Comparison of ENCODE assay signal across 13 mouse cellular contexts in the genomic region with DNA sequence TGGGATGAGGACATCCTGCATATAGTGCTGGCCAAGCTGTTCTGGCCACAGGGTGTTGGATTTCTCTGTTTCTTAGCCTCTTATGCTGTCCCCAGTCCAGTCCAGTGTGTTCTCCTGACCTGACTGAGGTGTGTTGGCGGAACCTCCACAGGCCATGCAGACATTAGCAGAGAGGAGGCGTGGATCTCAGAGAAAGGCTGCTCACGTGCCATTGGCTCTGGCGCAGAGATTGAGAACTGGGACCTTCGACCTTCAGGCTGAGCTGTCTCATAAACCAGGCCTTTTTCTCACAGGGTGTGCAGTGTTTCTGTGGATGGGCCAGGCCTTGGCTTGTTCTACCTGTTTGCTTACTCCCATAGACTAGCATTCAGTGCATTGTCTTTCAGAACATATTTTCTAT.
DNase-seq lines count a peak whose midpoint lies in the region; ATAC-seq lines count a peak whose summit lies in the region.
"Had no signal": no experiment of that assay in that cellular context is flagged by ENCODE, and none has a peak within 500 bp of the region (broad histone marks: within the 10 kb centered on the region; RNA-seq: fewer than 3 reads in every experiment).

No protein-coding gene starts in this region.

- no peak overlapping the region for H3K4me3 ChIP-seq in limb, embryonic 15.5 days
- H3K4me3 ChIP-seq: forebrain, embryonic 13.5 days had no signal

- H3K4me1 ChIP-seq in limb, embryonic 15.5 days: peaks cover 16% of the 10 kb centered on the region; the same call in 1 of the 2 replicates
- H3K4me1 ChIP-seq: forebrain, embryonic 13.5 days had no signal

- WGBS in limb, embryonic 15.5 days: 71% methylated on average over 5 of the region's 5 CpGs

- intact Hi-C loops in left cerebral cortex, postnatal 25 days (cut with DNase I): no loop called here

- DNase-seq in urinary bladder, postnatal 14 days (ENCODE audit: low spot score): peak; percentile 40
- no peak for DNase-seq in urinary bladder, adult 2 months (ENCODE audit: low spot score)
- DNase-seq in kidney, adult 8-10 months: peak; percentile 65 to 79
- no peak for DNase-seq in T-cell, adult 2 months (ENCODE audit: low spot score)
- no peak for DNase-seq in left cerebral cortex, postnatal 25 days (ENCODE audit: low spot score in 2 of 2)
- no peak for DNase-seq in spleen, postnatal 36 days (ENCODE audit: low spot score in 2 of 2)
- DNase-seq: adrenal gland, postnatal 36 days; heart, postnatal 4 days; retina, postnatal 1 day; thymus, postnatal 25 days had no signal

- no peaks in the 10 kb centered on the region for H3K27me3 ChIP-seq in limb, embryonic 15.5 days
- H3K27me3 ChIP-seq: forebrain, embryonic 13.5 days had no signal

- H3K9me3 ChIP-seq in limb, embryonic 15.5 days: no peaks in the 10 kb centered on the region
- H3K9me3 ChIP-seq: forebrain, embryonic 13.5 days had no signal

- no peak for ATAC-seq in limb, embryonic 15.5 days (ENCODE audit: insufficient number of reproducible peaks, low FRiP score, low TSS enrichment, low read depth)
- ATAC-seq: forebrain, embryonic 13.5 days; lung, postnatal 0 days had no signal

- no peaks in the 10 kb centered on the region for H3K36me3 ChIP-seq in limb, embryonic 15.5 days

- peak overlapping the region; percentile 50 for H3K27ac ChIP-seq in limb, embryonic 15.5 days
- H3K27ac ChIP-seq: forebrain, embryonic 13.5 days had no signal

- H3K9ac ChIP-seq in limb, embryonic 15.5 days: no peak overlapping the region
- H3K9ac ChIP-seq: forebrain, embryonic 13.5 days had no signal

- H3K4me2 ChIP-seq in limb, embryonic 15.5 days: no peak overlapping the region
- H3K4me2 ChIP-seq: forebrain, embryonic 13.5 days had no signal

Comparison
In these comparisons a context has a peak if more than half of its experiments do, and no peak if none do; other contexts are left out.
1. DNase-seq: peak in urinary bladder, postnatal 14 days (single experiment) and kidney, adult 8-10 months (2 of 2); none in urinary bladder, adult 2 months (single experiment), T-cell, adult 2 months (single experiment), left cerebral cortex, postnatal 25 days (0 of 2) and spleen, postnatal 36 days (0 of 2).